Mouse (Mus musculus): ENCODE data around the gene Zdhhc22.
A peak's percentile ranks its signal among the peaks of the same experiment; 100 is the strongest.

Zdhhc22 gene

GRCm38 (mm10) chr12:86934748-86935147 lies 55.5 kb downstream of the Zdhhc22 start:
- no peak for DNase-seq

GRCm38 (mm10) chr12:86932575-86932952 lies 57.7 kb downstream of the Zdhhc22 start:
- DNase-seq, result peak; percentile 83 to 90

DNA sequence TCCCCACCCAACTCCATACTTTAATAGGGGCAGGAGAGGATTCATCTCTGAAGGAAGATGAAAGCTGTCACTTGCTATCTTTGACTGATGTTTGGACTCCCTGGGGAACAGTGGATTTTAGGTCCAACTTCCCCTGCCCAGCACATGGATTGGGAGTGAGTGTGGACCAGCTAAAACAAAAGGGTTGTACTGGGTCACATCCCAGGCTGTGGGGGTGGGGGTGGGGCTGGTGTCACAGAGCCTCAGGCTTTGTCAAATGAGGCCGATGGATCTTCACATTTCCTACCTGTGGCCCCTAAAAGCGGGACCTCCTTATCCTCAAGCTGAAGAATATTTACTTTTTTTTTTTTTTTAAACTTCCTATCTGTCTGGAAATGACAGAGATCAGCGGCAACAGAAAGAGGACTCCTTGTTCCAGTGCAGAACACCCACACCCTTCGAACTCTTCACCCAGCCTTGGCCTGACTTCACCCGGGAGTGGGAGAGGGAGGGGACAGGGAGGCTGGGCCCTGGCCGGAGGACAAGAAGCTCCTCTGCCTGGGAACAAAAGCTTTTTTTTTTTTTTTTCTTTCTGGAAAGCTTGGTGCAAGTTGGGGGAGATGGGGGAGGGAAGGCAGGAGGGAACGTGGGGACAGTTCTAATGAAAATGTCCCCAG lies 58.2 kb downstream of the Zdhhc22 start:
- peak; percentile 92 to 96 for DNase-seq

DNA sequence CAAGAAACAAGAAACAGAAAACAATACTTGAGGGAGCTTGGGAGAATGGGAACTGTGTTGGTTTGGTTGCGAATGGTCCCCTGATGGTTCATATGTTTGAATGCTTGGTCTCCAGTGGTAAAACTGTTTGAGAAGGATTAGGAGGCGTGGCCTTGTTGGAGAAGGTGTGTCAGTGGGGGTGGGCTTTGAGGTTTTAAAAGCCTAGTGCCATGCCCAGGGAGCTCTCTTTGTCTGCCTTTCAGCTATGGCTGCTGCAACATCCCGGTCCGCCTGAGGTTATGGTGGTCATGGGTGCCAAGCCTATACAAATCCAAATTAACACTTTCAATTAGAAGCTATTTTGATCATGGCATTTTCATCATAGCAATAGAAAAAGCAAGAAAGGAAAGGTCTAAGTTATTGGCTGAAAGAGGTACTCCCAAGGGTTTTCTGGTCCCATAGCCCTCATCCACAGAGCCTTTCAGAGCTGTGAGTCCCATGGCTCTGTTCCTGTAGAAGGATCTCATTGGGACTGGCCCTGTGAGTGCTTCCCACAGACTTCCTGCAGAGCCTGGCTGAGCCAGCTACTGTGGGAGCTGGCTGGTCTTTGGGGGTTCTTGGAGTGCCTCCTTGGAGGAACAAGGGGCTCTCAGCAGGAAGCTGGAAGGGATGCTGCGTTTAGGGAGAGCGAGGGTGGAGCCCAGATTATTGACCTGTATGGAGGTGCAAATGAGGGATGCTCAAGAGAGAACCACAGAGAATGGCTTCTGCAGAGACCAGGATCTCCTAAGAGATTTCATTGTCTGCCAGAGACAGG lies 59.1 kb downstream of the Zdhhc22 start:
- no peak for DNase-seq

Data from lung, adult 18-20 months (tissue).